Mouse (Mus musculus) bone marrow, adult 2 months (tissue): ENCODE results near the gene Acvr1.

ENCODE experiments used
- CTCF ChIP-seq: fragments of 200-500 bp; IDR thresholded peaks from 2 replicates; pipeline ENCODE4 v1.5.1; 2011; ENCODE audit warnings: low read length, control low read depth; ENCODE audit not compliant: control insufficient read depth, insufficient read depth
- POLR2A ChIP-seq: fragments of 200-500 bp; IDR thresholded peaks from 2 replicates; pipeline ENCODE4 v1.6.1; 2011; ENCODE audit warnings: low read depth, mild to moderate bottlenecking, control low read depth, low read length, borderline replicate concordance; ENCODE audit not compliant: control insufficient read depth

DNA sequence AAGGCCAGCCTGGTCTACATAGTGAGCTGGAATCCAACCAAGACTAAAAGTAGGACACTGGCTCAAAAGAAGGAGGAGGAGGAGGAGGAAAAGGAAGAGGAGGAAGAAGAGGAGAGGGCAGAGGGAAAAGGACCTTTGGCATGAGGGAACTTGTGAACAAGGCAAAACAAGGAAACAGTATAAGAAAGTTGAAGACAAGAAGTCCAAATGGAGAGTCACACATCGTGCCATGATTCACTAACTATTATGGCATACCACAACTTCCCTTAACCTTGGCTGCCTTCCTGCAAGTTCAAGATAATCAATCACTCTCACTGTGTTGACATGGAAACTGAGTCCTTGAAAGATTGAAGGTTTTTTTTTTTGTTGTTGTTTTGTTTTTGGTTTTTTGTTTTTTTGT, 148.8 kb downstream of the Acvr1 start:
- TF ChIP-seq CTCF (no peak), POLR2A (no peak)
